Mouse (Mus musculus) C2C12 (cell line): Measurements from ENCODE around the gene Pomgnt1. TPM values are rescaled to one million over a fixed set of nuclear protein-coding genes. Genes with fewer than 3 reads are reported as not detected.

Experiments
- H3K27me3 ChIP-seq: one replicate; pipeline ENCODE4 v1.6.1; 2011; ENCODE audit not compliant: control insufficient read depth, insufficient read depth, insufficient read length
- H3K36me3 ChIP-seq: one replicate; pipeline ENCODE4 v1.6.1; 2011; ENCODE audit not compliant: control insufficient read depth, insufficient read depth
- H3K4me3 ChIP-seq: one replicate; pipeline ENCODE4 v1.5.1; 2011; ENCODE audit warnings: mild to moderate bottlenecking, control low read depth; ENCODE audit not compliant: poor library complexity, insufficient read depth, severe bottlenecking
- H3K79me2 ChIP-seq: one replicate; pipeline ENCODE4 v1.6.1; 2011; ENCODE audit not compliant: control insufficient read depth, insufficient read depth
- H3K79me3 ChIP-seq: one replicate; pipeline ENCODE4 v1.6.1; 2011; ENCODE audit warnings: low read depth, control low read depth
- H3ac ChIP-seq: one replicate; pipeline ENCODE3; 2011; ENCODE audit warnings: low read depth; ENCODE audit not compliant: control insufficient read depth, insufficient read length
- CEBPB ChIP-seq: IDR thresholded peaks from one replicate; pipeline ENCODE4 v1.6.1; 2011; ENCODE audit warnings: low read depth, mild to moderate bottlenecking, control low read depth, moderate library complexity
- CTCF ChIP-seq: IDR thresholded peaks from one replicate; pipeline ENCODE4 v1.5.1; 2011; ENCODE audit not compliant: control insufficient read depth, insufficient read depth, insufficient read length
- FOSL1 ChIP-seq: IDR thresholded peaks from one replicate; pipeline ENCODE4 v1.8.0; 2011; ENCODE audit warnings: mild to moderate bottlenecking, low read length; ENCODE audit not compliant: poor library complexity, insufficient read depth, severe bottlenecking
- MAX ChIP-seq: IDR thresholded peaks from one replicate; pipeline ENCODE4 v1.6.1; 2011; ENCODE audit warnings: mild to moderate bottlenecking, control low read depth
- MYOD1 ChIP-seq: IDR thresholded peaks from one replicate; pipeline ENCODE4 v1.6.1; 2011; ENCODE audit warnings: low read depth; ENCODE audit not compliant: control insufficient read depth, insufficient read length
- MYOG ChIP-seq: IDR thresholded peaks from one replicate; pipeline ENCODE4 v1.6.1; 2011; ENCODE audit not compliant: control insufficient read depth, insufficient read length; ENCODE audit errors: extremely low read depth
- USF1 ChIP-seq: IDR thresholded peaks from one replicate; pipeline ENCODE4 v1.6.1; 2011; ENCODE audit warnings: low read depth, mild to moderate bottlenecking, control low read depth, moderate library complexity
- polyA plus RNA-seq: library from polyadenylated mRNA; unstranded; fragments of >200 nt; fragmentation: generic; extraction: Trizol; gene quantifications from one replicate; pipeline ENCODE4 v1.2.1, GENCODE M21; 2012; ENCODE audit warnings: missing spikeins

The Pomgnt1 gene
- polyA plus RNA-seq, 1 experiment: 60.4 TPM

- TF ChIP-seq CEBPB: no peak
- no peak for TF ChIP-seq CTCF
- TF ChIP-seq MYOG: no peak
- TF ChIP-seq MYOD1: no peak
- TF ChIP-seq USF1: no peak
- no peak for TF ChIP-seq FOSL1
- no peak for TF ChIP-seq MAX
- no peak overlapping the region for H3ac ChIP-seq
- H3K27me3 ChIP-seq: no peaks in the 10 kb centered on the region
- no peaks in the 10 kb centered on the region for H3K79me3 ChIP-seq
- H3K36me3 ChIP-seq: no peaks in the 10 kb centered on the region
- no peaks in the 10 kb centered on the region for H3K79me2 ChIP-seq
- no peak overlapping the region for H3K4me3 ChIP-seq
Measured at GRCm38 (mm10) chr4:116193583-116194383, 70.1 kb downstream of the Pomgnt1 start.

- H3K79me2 ChIP-seq: no peaks in the 10 kb centered on the region
- H3K27me3 ChIP-seq: no peaks in the 10 kb centered on the region
- no peaks in the 10 kb centered on the region for H3K79me3 ChIP-seq
- no peaks in the 10 kb centered on the region for H3K36me3 ChIP-seq
- TF ChIP-seq CEBPB (no peak), MYOG (no peak), USF1 (no peak), CTCF (no peak), MAX (no peak), FOSL1 (no peak), MYOD1 (peak; percentile 50)
- no peak overlapping the region for H3ac ChIP-seq
- H3K4me3 ChIP-seq: no peak overlapping the region
Measured at GRCm38 (mm10) chr4:116198422-116198821, 74.8 kb downstream of the Pomgnt1 start.

- H3K27me3 ChIP-seq: no peaks in the 10 kb centered on the region
- no peaks in the 10 kb centered on the region for H3K36me3 ChIP-seq
- no peak overlapping the region for H3K4me3 ChIP-seq
- H3K79me3 ChIP-seq: no peaks in the 10 kb centered on the region
- no peaks in the 10 kb centered on the region for H3K79me2 ChIP-seq
- no peak overlapping the region for H3ac ChIP-seq
- TF ChIP-seq CEBPB: no peak
- no peak for TF ChIP-seq MYOD1
- no peak for TF ChIP-seq MYOG
- TF ChIP-seq CTCF: no peak
- no peak for TF ChIP-seq FOSL1
- TF ChIP-seq USF1: no peak
- TF ChIP-seq MAX: no peak
Measured at GRCm38 (mm10) chr4:116204422-116204821, 80.8 kb downstream of the Pomgnt1 start.

- H3K4me3 ChIP-seq: no peak overlapping the region
- H3ac ChIP-seq: no peak overlapping the region
- H3K79me2 ChIP-seq: no peaks in the 10 kb centered on the region
- H3K27me3 ChIP-seq: no peaks in the 10 kb centered on the region
- no peaks in the 10 kb centered on the region for H3K79me3 ChIP-seq
- no peaks in the 10 kb centered on the region for H3K36me3 ChIP-seq
- no peak for TF ChIP-seq CEBPB
- TF ChIP-seq MYOD1: no peak
- no peak for TF ChIP-seq MYOG
- TF ChIP-seq USF1: no peak
- no peak for TF ChIP-seq MAX
- TF ChIP-seq FOSL1: no peak
- no peak for TF ChIP-seq CTCF
Measured at GRCm38 (mm10) chr4:116206531-116206930, 82.9 kb downstream of the Pomgnt1 start.

GRCm38 (mm10) chr4:116208891-116209290 lies 85.3 kb downstream of the Pomgnt1 start:
- Histone ChIP-seq H3K27me3 (no peaks in the 10 kb centered on the region), H3K36me3 (no peaks in the 10 kb centered on the region), H3K4me3 (no peak overlapping the region), H3ac (no peak overlapping the region), H3K79me2 (no peaks in the 10 kb centered on the region), H3K79me3 (no peaks in the 10 kb centered on the region)
- TF ChIP-seq MYOD1: no peak
- no peak for TF ChIP-seq CEBPB
- no peak for TF ChIP-seq MYOG
- no peak for TF ChIP-seq FOSL1
- no peak for TF ChIP-seq MAX
- TF ChIP-seq CTCF: no peak
- TF ChIP-seq USF1: no peak

Other genes starting within 250 kb of the Pomgnt1 start
- not detected for gene Kncn, start 239.4 kb upstream of the Pomgnt1 start, polyA plus RNA-seq
- not detected for gene 6430628N08Rik, start 233.2 kb upstream of the Pomgnt1 start, polyA plus RNA-seq
- gene Dmbx1, start 183.9 kb upstream of the Pomgnt1 start, polyA plus RNA-seq: 0.02 TPM
- 0.06 TPM for gene Faah, start 105.9 kb upstream of the Pomgnt1 start, polyA plus RNA-seq
- gene Nsun4, start 70.0 kb upstream of the Pomgnt1 start, polyA plus RNA-seq: 12.0 TPM
- gene Uqcrh, start 48.8 kb upstream of the Pomgnt1 start, polyA plus RNA-seq: 769 TPM
- 42.6 TPM for gene Lrrc41, start 48.6 kb upstream of the Pomgnt1 start, polyA plus RNA-seq
- 11.5 TPM for gene Rad54l, start 150 bp upstream of the Pomgnt1 start, polyA plus RNA-seq
- 1.4 TPM for gene Lurap1, start 27.5 kb downstream of the Pomgnt1 start, polyA plus RNA-seq
- 0.02 TPM for gene Tspan1, start 43.8 kb downstream of the Pomgnt1 start, polyA plus RNA-seq
- gene 1700042G07Rik, start 49.5 kb downstream of the Pomgnt1 start, polyA plus RNA-seq: not detected
- gene Gm49337, start 49.5 kb downstream of the Pomgnt1 start, polyA plus RNA-seq: not detected
- 6.0 TPM for gene Pik3r3, start 97.8 kb downstream of the Pomgnt1 start, polyA plus RNA-seq